Mouse (Mus musculus) inflammation-experienced regulatory T-cells (primary cell): ENCODE results near the gene Zfp944. TPM values are rescaled to one million over a fixed set of nuclear protein-coding genes. Genes with fewer than 3 reads are reported as not detected.

Source experiments
- polyA plus RNA-seq, 2 experiments: library from polyadenylated mRNA; unstranded; fragments of 100-300 nt; shearing (Covaris generic); gene quantifications; one replicate each; pipeline ENCODE4 v1.2.1; 2017

The Zfp944 gene
- polyA plus RNA-seq: 10 to 100 TPM; 11.2 to 11.5 TPM

DNA sequence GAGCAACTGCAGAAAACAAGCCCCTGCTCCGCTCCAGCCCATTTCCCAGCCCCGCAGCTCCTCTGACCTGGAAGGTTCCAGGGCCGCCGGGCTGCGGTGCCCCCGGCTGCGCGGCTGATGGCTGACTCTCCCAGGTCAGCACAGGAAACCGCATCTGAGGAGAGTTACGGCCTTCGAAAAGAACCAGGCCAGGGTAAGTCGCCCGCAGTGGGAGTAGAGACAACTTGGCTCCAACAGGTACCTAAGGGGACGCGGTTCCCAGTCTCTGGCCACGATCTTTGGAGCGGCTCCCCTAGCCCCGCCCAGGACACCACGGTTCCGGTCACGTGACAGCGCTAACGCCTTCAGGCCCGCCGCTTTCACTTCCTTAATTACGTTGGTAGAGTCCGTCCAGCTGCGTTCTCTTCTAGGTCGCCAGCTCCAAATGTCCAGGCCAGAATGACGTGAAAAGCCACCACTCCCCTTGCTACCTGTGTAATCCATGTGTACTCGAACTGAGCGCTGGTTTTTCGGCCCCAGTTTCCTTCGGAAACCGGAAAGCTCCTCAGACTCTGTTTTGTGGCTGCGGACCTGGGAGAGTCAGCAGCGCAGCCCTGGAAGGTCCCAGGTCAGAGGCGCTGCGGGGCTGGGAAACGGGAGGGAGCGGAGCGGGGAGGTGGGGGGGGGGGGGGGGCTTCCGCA is at the start of gene Zfp944, which contains the start of gene Zfp758:
Gene Zfp944 (minus strand): TSS at position 300 of the 681 bp plus-strand sequence.
Gene Zfp758 (plus strand): TSS at position 353 of the 681 bp plus-strand sequence.

DNA sequence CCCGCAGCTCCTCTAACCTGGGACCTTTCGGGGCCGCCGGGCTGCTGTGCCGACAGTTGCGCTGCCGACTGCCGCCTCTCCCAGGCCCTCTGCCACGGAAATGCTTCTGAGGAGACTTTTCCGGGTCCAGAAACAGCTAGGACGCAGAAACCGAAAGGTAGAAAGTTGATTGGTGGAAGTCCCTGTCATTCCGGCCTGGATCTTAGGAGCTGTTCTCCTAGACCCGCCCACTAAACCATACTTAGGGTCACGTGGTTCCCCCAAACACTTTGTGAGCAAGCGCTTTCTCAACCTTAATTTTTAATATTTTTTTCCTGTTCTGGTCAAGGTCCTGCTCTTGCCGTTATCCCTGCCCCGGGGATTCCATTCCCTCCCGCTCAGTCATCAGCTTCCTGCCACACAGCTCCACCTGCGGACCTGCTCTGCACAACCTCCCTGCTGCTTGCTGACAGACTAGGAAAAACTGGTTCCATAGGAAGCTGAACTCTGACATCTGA is 46.4 kb downstream of the Zfp944 start, which contains the start of gene CT030661.1:
Gene CT030661.1 (minus strand): TSS at position 108 of the 497 bp plus-strand sequence.

Other genes starting within 250 kb of the Zfp944 start
- gene Zfp947, start 195.2 kb downstream of the Zfp944 start, polyA plus RNA-seq: 1 to 10 TPM; 2.0 to 3.0 TPM
- 1 to 10 TPM; 3.9 to 4.1 TPM for gene Zfp994, start 135.8 kb downstream of the Zfp944 start, polyA plus RNA-seq
- 10 to 100 TPM; 14.2 to 15.1 TPM for gene CT030661.1, start 46.6 kb downstream of the Zfp944 start, polyA plus RNA-seq
- 10 to 100 TPM; 13.0 to 14.5 TPM for gene Zfp758, start 53 bp upstream of the Zfp944 start, polyA plus RNA-seq
- gene Zfp946, start 62.8 kb upstream of the Zfp944 start, polyA plus RNA-seq: 1 to 10 TPM; 3.4 to 5.5 TPM
- gene Vmn2r111, start 212.1 kb upstream of the Zfp944 start, polyA plus RNA-seq: under 1 TPM; 0.14 to 0.23 TPM
- under 1 TPM; 0.10 to 0.14 TPM for gene Vmn2r112, start 239.6 kb upstream of the Zfp944 start, polyA plus RNA-seq